Mouse (Mus musculus) embryonic facial prominence, embryonic 13.5 days (tissue): ENCODE results near the gene Zfand2b. TPM values are rescaled to one million over a fixed set of nuclear protein-coding genes. Genes with fewer than 3 reads are reported as not detected.

Experiments used
- ATAC-seq: fragments of 200-750 bp; cut with Nextera tagmentation; 2 replicates; pipeline ENCODE4 v1.8.0; 2017; ENCODE audit warnings: low read depth; ENCODE audit not compliant: insufficient number of reproducible peaks, insufficient read depth, low FRiP score, low TSS enrichment
- H3K27ac ChIP-seq: fragments of 300-500 bp; sonication (generic); 2 replicates; pipeline ENCODE4 v1.5.1; 2015; ENCODE audit warnings: moderate library complexity, mild to moderate bottlenecking, inconsistent platforms
- H3K27me3 ChIP-seq: fragments of 300-500 bp; sonication (generic); 2 replicates; pipeline ENCODE4 v1.6.1; 2015; ENCODE audit warnings: mild to moderate bottlenecking, inconsistent platforms
- H3K36me3 ChIP-seq: fragments of 300-500 bp; sonication (generic); 2 replicates; pipeline ENCODE4 v1.6.1; 2015; ENCODE audit warnings: mild to moderate bottlenecking, inconsistent platforms
- H3K4me1 ChIP-seq: fragments of 300-500 bp; sonication (generic); 2 replicates; pipeline ENCODE4 v1.6.1; 2015; ENCODE audit warnings: inconsistent platforms
- H3K4me2 ChIP-seq: fragments of 300-500 bp; sonication (generic); 2 replicates; pipeline ENCODE4 v1.6.1; 2015; ENCODE audit warnings: moderate library complexity, mild to moderate bottlenecking, inconsistent platforms
- H3K4me3 ChIP-seq: fragments of 300-500 bp; sonication (generic); 2 replicates; pipeline ENCODE4 v1.5.1; 2015; ENCODE audit warnings: mild to moderate bottlenecking, inconsistent platforms
- H3K9ac ChIP-seq: fragments of 300-500 bp; sonication (generic); 2 replicates; pipeline ENCODE4 v1.6.1; 2015; ENCODE audit warnings: mild to moderate bottlenecking, inconsistent platforms
- H3K9me3 ChIP-seq: fragments of 300-500 bp; sonication (generic); 2 replicates; pipeline ENCODE4 v1.6.1; 2016; ENCODE audit warnings: inconsistent platforms
- WGBS: fragments of 180-500 bp; shearing (Covaris S2); methylation state at CpG from one replicate; pipeline ENCODE4 v1.1.7; 2015; ENCODE audit warnings: mixed read lengths; 5-methylcytosine and 5-hydroxymethylcytosine counted together
- polyA plus RNA-seq: library from polyadenylated mRNA; unstranded; fragments of >200 nt; fragmentation: Nextera tagmentation; extraction: Ambion mirVana; gene quantifications from 2 replicates; pipeline ENCODE4 v1.2.1, GENCODE M21; 2015

Zfand2b gene
- polyA plus RNA-seq, 1 experiment from 2014 or later = 48.2 TPM

GRCm38 (mm10) chr1:75179334-75180104, 11.1 kb downstream of the Zfand2b start:
- H3K4me1 ChIP-seq = peaks cover 21% of the 10 kb centered on the region
- H3K9ac ChIP-seq = peak overlapping the region; percentile 76
- WGBS = 9% methylated on average over 23 of the region's 23 CpGs
- no peaks in the 10 kb centered on the region for H3K27me3 ChIP-seq
- H3K4me2 ChIP-seq = peak overlapping the region; percentile 100
- H3K4me3 ChIP-seq = peak overlapping the region; percentile 65
- ATAC-seq = peak; percentile 17; the same call in 1 of the 2 replicates
- peaks cover 65% of the 10 kb centered on the region for H3K36me3 ChIP-seq
- H3K27ac ChIP-seq = no peak overlapping the region
- H3K9me3 ChIP-seq = no peaks in the 10 kb centered on the region

GRCm38 (mm10) chr1:75180105-75180590, 11.7 kb downstream of the Zfand2b start, which contains the start of gene Abcb6:
Gene Abcb6 (minus strand): TSS chr1:75180392.
- Histone ChIP-seq H3K4me3 (peak within 1 kb of the TSS; percentile 65), H3K36me3 (peaks cover 66% of the 10 kb centered on the region)
- under 1% methylated on average over 31 of the region's 31 CpGs for WGBS

GRCm38 (mm10) chr1:75180741-75181140, 12.3 kb downstream of the Zfand2b start:
- peak overlapping the region; percentile 100 for H3K4me2 ChIP-seq
- 0 out of 2 replicates have a peak overlapping the region, but pooled peaks have one; percentile 32 for H3K9ac ChIP-seq
- H3K27ac ChIP-seq = no peak overlapping the region
- H3K9me3 ChIP-seq = no peaks in the 10 kb centered on the region
- peak overlapping the region; percentile 65 for H3K4me3 ChIP-seq
- 36% methylated on average over 7 of the region's 7 CpGs for WGBS
- peaks cover 21% of the 10 kb centered on the region for H3K4me1 ChIP-seq
- H3K36me3 ChIP-seq = peaks cover 66% of the 10 kb centered on the region
- no peak for ATAC-seq
- no peaks in the 10 kb centered on the region for H3K27me3 ChIP-seq

More at GRCm38 (mm10) chr1:75180105-75180590, 11.7 kb downstream of the Zfand2b start, which contains the start of gene Abcb6:
- Histone ChIP-seq H3K9me3 (no peaks in the 10 kb centered on the region), H3K27me3 (no peaks in the 10 kb centered on the region), H3K4me2 (peak within 1 kb of the TSS; percentile 100), H3K27ac (no peak within 1 kb of the TSS), H3K9ac (peak within 1 kb of the TSS; percentile 76), H3K4me1 (peaks cover 21% of the 10 kb centered on the region)
- ATAC-seq = peak; percentile 87

DNA sequence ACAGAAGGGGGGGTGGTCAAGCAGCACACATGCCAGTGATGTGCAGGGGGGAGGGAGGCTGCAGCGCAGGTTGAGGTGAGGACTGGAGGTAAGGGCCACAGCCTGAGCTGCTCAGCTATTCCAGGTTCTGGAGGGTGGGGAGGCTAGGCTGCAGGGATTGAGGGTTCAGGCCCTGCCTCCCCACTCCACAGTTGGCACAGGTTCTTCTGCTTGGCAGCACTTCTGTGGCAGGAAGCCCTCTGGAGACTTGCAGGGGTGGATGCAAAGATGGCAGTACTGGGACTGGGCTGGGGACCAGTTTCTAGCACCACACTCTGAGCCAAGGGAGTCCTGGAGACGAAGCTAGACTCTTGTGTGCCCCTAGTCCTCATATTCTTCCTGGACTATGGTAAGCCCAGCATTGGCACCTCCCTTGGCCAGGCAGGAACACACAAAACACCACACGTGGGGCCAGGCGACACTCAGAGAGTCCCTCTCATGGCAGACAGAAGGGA, 13.0 kb downstream of the Zfand2b start:
- no peak overlapping the region for H3K9ac ChIP-seq
- no peaks in the 10 kb centered on the region for H3K27me3 ChIP-seq
- 85% methylated on average over 4 of the region's 4 CpGs for WGBS
- no peak for ATAC-seq
- no peak overlapping the region for H3K4me3 ChIP-seq
- no peak overlapping the region for H3K27ac ChIP-seq
- H3K9me3 ChIP-seq = no peaks in the 10 kb centered on the region
- H3K4me1 ChIP-seq = peaks cover 21% of the 10 kb centered on the region
- H3K4me2 ChIP-seq = no peak overlapping the region
- peaks cover 66% of the 10 kb centered on the region for H3K36me3 ChIP-seq

DNA sequence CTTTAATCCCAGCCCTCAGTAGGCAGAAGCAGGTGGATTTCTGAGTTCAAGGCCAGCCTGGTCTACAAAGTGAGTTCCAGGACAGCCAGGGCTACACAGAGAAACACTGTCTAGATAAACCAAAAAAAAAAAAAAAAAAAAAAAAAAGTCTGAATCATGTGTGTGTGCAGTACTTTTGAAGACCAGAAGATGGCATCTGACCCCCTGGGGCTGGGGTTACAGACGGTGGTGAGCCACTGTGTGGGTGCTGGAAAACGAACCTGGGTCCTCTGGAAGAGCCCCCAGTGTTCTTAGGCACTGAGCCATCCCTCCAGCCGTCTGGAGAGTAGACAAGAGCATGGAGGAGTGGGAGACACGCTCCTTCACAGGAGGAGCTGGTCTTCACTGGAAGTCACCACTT, 13.7 kb downstream of the Zfand2b start:
- peaks cover 21% of the 10 kb centered on the region for H3K4me1 ChIP-seq
- no peaks in the 10 kb centered on the region for H3K9me3 ChIP-seq
- WGBS = 57% methylated on average over 4 of the region's 4 CpGs
- H3K27me3 ChIP-seq = no peaks in the 10 kb centered on the region
- no peak overlapping the region for H3K4me2 ChIP-seq
- H3K36me3 ChIP-seq = peaks cover 67% of the 10 kb centered on the region
- no peak overlapping the region for H3K27ac ChIP-seq
- no peak overlapping the region for H3K4me3 ChIP-seq
- no peak overlapping the region for H3K9ac ChIP-seq
- ATAC-seq = no peak

- Histone ChIP-seq H3K9me3 (no peaks in the 10 kb centered on the region), H3K27ac (no peak overlapping the region), H3K4me2 (no peak overlapping the region), H3K4me3 (no peak overlapping the region), H3K4me1 (peaks cover 9% of the 10 kb centered on the region), H3K9ac (0 out of 2 replicates have a peak overlapping the region, but pooled peaks have one; percentile 16), H3K27me3 (no peaks in the 10 kb centered on the region), H3K36me3 (peaks cover 76% of the 10 kb centered on the region)
- no peak for ATAC-seq
- 94% methylated on average over 11 of the region's 11 CpGs for WGBS
Measured at GRCm38 (mm10) chr1:75185495-75185894, 17.0 kb downstream of the Zfand2b start.

- H3K9me3 ChIP-seq = no peaks in the 10 kb centered on the region
- H3K36me3 ChIP-seq = peaks cover 68% of the 10 kb centered on the region
- no peak overlapping the region for H3K27ac ChIP-seq
- no peaks in the 10 kb centered on the region for H3K27me3 ChIP-seq
- peaks cover 14% of the 10 kb centered on the region for H3K4me1 ChIP-seq
- H3K4me3 ChIP-seq = no peak overlapping the region
- ATAC-seq = no peak
- no peak overlapping the region for H3K9ac ChIP-seq
- no peak overlapping the region for H3K4me2 ChIP-seq
Measured at GRCm38 (mm10) chr1:75187126-75187525, 18.7 kb downstream of the Zfand2b start.

GRCm38 (mm10) chr1:75187914-75188483, 19.6 kb downstream of the Zfand2b start:
- Histone ChIP-seq H3K27me3 (no peaks in the 10 kb centered on the region), H3K9ac (no peak overlapping the region), H3K9me3 (no peaks in the 10 kb centered on the region), H3K4me3 (no peak overlapping the region), H3K4me2 (no peak overlapping the region), H3K4me1 (peaks cover 15% of the 10 kb centered on the region), H3K27ac (no peak overlapping the region), H3K36me3 (peaks cover 59% of the 10 kb centered on the region)
- no peak for ATAC-seq
- 82% methylated on average over 2 of the region's 2 CpGs for WGBS

- H3K27me3 ChIP-seq = no peaks in the 10 kb centered on the region
- H3K4me3 ChIP-seq = peak overlapping the region; percentile 80
- no peaks in the 10 kb centered on the region for H3K9me3 ChIP-seq
- peak overlapping the region; percentile 90 for H3K4me2 ChIP-seq
- H3K36me3 ChIP-seq = peaks cover 43% of the 10 kb centered on the region
- 75% methylated on average over 2 of the region's 2 CpGs for whole genome bisulfite sequencing
- peak overlapping the region; percentile 92; the same call in 1 of the 2 replicates for H3K9ac ChIP-seq
- peaks cover 21% of the 10 kb centered on the region for H3K4me1 ChIP-seq
- ATAC-seq = no peak
- no peak overlapping the region for H3K27ac ChIP-seq
Measured at GRCm38 (mm10) chr1:75190577-75190976, 22.1 kb downstream of the Zfand2b start.

GRCm38 (mm10) chr1:75191258-75191621, 22.8 kb downstream of the Zfand2b start:
- H3K27me3 ChIP-seq = no peaks in the 10 kb centered on the region
- WGBS = 44% methylated on average over 5 of the region's 5 CpGs
- H3K27ac ChIP-seq = peak overlapping the region; percentile 86
- H3K9me3 ChIP-seq = no peaks in the 10 kb centered on the region
- H3K36me3 ChIP-seq = peaks cover 43% of the 10 kb centered on the region
- H3K4me2 ChIP-seq = peak overlapping the region; percentile 90
- peak overlapping the region; percentile 92 for H3K9ac ChIP-seq
- peak overlapping the region; percentile 80 for H3K4me3 ChIP-seq
- no peak; the same call in 1 of the 2 replicates for ATAC-seq
- H3K4me1 ChIP-seq = peaks cover 21% of the 10 kb centered on the region

- Histone ChIP-seq H3K27me3 (no peaks in the 10 kb centered on the region), H3K4me3 (peak within 1 kb of the TSS; percentile 80)
- ATAC-seq = peak; percentile 98
Measured at GRCm38 (mm10) chr1:75191622-75192402, 23.4 kb downstream of the Zfand2b start, which contains the start of the genes Ankzf1 and Atg9a. Gene Ankzf1 (plus strand): TSS chr1:75192151. Gene Atg9a (minus strand): TSS chr1:75192196.

More at GRCm38 (mm10) chr1:75191622-75192402, 23.4 kb downstream of the Zfand2b start, which contains the start of the genes Ankzf1 and Atg9a:
- WGBS = under 1% methylated on average over 56 of the region's 56 CpGs
- Histone ChIP-seq H3K4me2 (peak within 1 kb of the TSS; percentile 90), H3K4me1 (peaks cover 21% of the 10 kb centered on the region), H3K36me3 (peaks cover 43% of the 10 kb centered on the region), H3K9me3 (no peaks in the 10 kb centered on the region), H3K9ac (peak within 1 kb of the TSS; percentile 92), H3K27ac (peak within 1 kb of the TSS; percentile 95)
